ENCODE assay signal across 8 mouse cellular contexts in genomic region chr2:45184704-45185620, GRCm38 (mm10).
DNase-seq lines count a peak whose midpoint lies in the region; ATAC-seq and TF ChIP-seq lines count a peak whose summit lies in the region.

No protein-coding gene starts in this region.

- TF ChIP-seq POLR2A in lung, adult 2 months (IDR thresholded peaks at IDR 0.05; ENCODE audit: borderline replicate concordance, extremely low read depth, low read depth, low read length), result no peak

- H3K27ac ChIP-seq in forebrain, embryonic 11.5 days (ENCODE audit: low read depth, low read length), result peak overlapping the region; percentile 85
- no peak overlapping the region for H3K27ac ChIP-seq in intestine, embryonic 15.5 days
- H3K27ac ChIP-seq in neural tube, embryonic 14.5 days (ENCODE audit: low read depth, low read length), result no peak overlapping the region

- H3K9ac ChIP-seq in forebrain, embryonic 11.5 days (ENCODE audit: low read length), result peak overlapping the region; percentile 49
- H3K9ac ChIP-seq in intestine, embryonic 15.5 days, result no peak overlapping the region
- no peak overlapping the region for H3K9ac ChIP-seq in neural tube, embryonic 14.5 days (replicated peaks; ENCODE audit: low read depth, low read length)

- no peaks in the 10 kb centered on the region for H3K27me3 ChIP-seq in erythroblast, embryonic 14.5 days (ENCODE audit: control insufficient read depth)
- H3K27me3 ChIP-seq in forebrain, embryonic 11.5 days (ENCODE audit: control insufficient read depth, insufficient read depth, low read length), result no peaks in the 10 kb centered on the region
- H3K27me3 ChIP-seq in intestine, embryonic 15.5 days (replicated peaks), result no peaks in the 10 kb centered on the region
- H3K27me3 ChIP-seq in neural tube, embryonic 14.5 days (ENCODE audit: control insufficient read depth, insufficient read depth, low read length), result no peaks in the 10 kb centered on the region

- H3K36me3 ChIP-seq in erythroblast, embryonic 14.5 days (ENCODE audit: control insufficient read depth), result no peaks in the 10 kb centered on the region
- no peaks in the 10 kb centered on the region for H3K36me3 ChIP-seq in forebrain, embryonic 11.5 days (ENCODE audit: control insufficient read depth, insufficient read depth, low read length)
- no peaks in the 10 kb centered on the region for H3K36me3 ChIP-seq in intestine, embryonic 15.5 days
- no peaks in the 10 kb centered on the region for H3K36me3 ChIP-seq in neural tube, embryonic 14.5 days (ENCODE audit: control insufficient read depth, insufficient read depth, low read length)

- peaks cover 28% of the 10 kb centered on the region for H3K4me1 ChIP-seq in erythroblast, embryonic 14.5 days (ENCODE audit: control insufficient read depth)
- peaks cover 19% of the 10 kb centered on the region for H3K4me1 ChIP-seq in forebrain, embryonic 11.5 days (replicated peaks; ENCODE audit: control insufficient read depth, insufficient read depth, low read length)
- H3K4me1 ChIP-seq in intestine, embryonic 15.5 days (replicated peaks), result 0 out of 2 replicates have a peak, but pooled peaks cover 6% of the 10 kb centered on the region
- H3K4me1 ChIP-seq in lung, adult 2 months (ENCODE audit: control insufficient read depth, insufficient read depth, low read length), result peaks cover 2% of the 10 kb centered on the region; the same call in 1 of the 2 replicates
- peaks cover 10% of the 10 kb centered on the region; the same call in 1 of the 2 replicates for H3K4me1 ChIP-seq in neural tube, embryonic 14.5 days (ENCODE audit: control insufficient read depth, insufficient read depth, low read length)

- H3K9me3 ChIP-seq in erythroblast, embryonic 14.5 days (ENCODE audit: control insufficient read depth, low read length), result no peaks in the 10 kb centered on the region
- H3K9me3 ChIP-seq in forebrain, embryonic 11.5 days (ENCODE audit: control insufficient read depth, low read length), result no peaks in the 10 kb centered on the region
- H3K9me3 ChIP-seq in intestine, embryonic 15.5 days, result no peaks in the 10 kb centered on the region
- no peaks in the 10 kb centered on the region for H3K9me3 ChIP-seq in neural tube, embryonic 14.5 days (ENCODE audit: control insufficient read depth, low read length)

- DNase-seq in forebrain, embryonic 11.5 days (ENCODE audit: low spot score), result peak; percentile 64
- DNase-seq in lung, adult 2 months, result no peak
- DNase-seq in right cerebral cortex, postnatal 36 days (ENCODE audit: low spot score in 2 of 2), result no peak
- DNase-seq in thymus, postnatal 0 days (ENCODE audit: low spot score), result no peak

- peak overlapping the region; percentile 44 for H3K4me3 ChIP-seq in erythroblast, embryonic 14.5 days (replicated peaks)
- 0 out of 2 replicates have a peak overlapping the region, but pooled peaks have one; percentile 1 for H3K4me3 ChIP-seq in forebrain, embryonic 11.5 days (ENCODE audit: low read depth, low read length)
- no peak overlapping the region for H3K4me3 ChIP-seq in intestine, embryonic 15.5 days (replicated peaks)
- H3K4me3 ChIP-seq in lung, adult 2 months (replicated peaks; ENCODE audit: extremely low read depth, low read depth, low read length), result peak overlapping the region; percentile 36
- H3K4me3 ChIP-seq in neural tube, embryonic 14.5 days (ENCODE audit: low read depth, low read length), result no peak overlapping the region; the same call in 1 of the 2 replicates

- no peak for ATAC-seq in erythroblast, adult 5-6 weeks (replicated peaks; ENCODE audit: low FRiP score, poor library complexity, severe bottlenecking)
- peak; percentile 79 for ATAC-seq in forebrain, embryonic 11.5 days (replicated peaks; ENCODE audit: low FRiP score)
- peak; percentile 56; the same call in 1 of the 2 replicates for ATAC-seq in intestine, embryonic 15.5 days
- ATAC-seq in neural tube, embryonic 14.5 days (ENCODE audit: low read depth), result 0 out of 2 replicates have a peak, but pooled peaks have one; percentile 17

- TF ChIP-seq CTCF in lung, adult 2 months (IDR thresholded peaks at IDR 0.05; ENCODE audit: insufficient read depth, low read length), result no peak

- 8% methylated on average over 18 of the region's 18 CpGs for WGBS in forebrain, embryonic 11.5 days
- WGBS in intestine, embryonic 15.5 days, result 9% methylated on average over 18 of the region's 18 CpGs
- 14% methylated on average over 18 of the region's 18 CpGs for WGBS in lung, adult 2 months
- WGBS in neural tube, embryonic 14.5 days, result 5% methylated on average over 18 of the region's 18 CpGs

- H3K4me2 ChIP-seq in forebrain, embryonic 11.5 days (ENCODE audit: low read depth, low read length, severe bottlenecking), result peak overlapping the region; percentile 36
- H3K4me2 ChIP-seq in intestine, embryonic 15.5 days (replicated peaks), result peak overlapping the region; percentile 46
- H3K4me2 ChIP-seq in neural tube, embryonic 14.5 days (ENCODE audit: low read depth, low read length), result peak overlapping the region; percentile 15

Comparison
In these comparisons a context has a peak if more than half of its experiments do, and no peak if none do; other contexts are left out.
1. H3K4me3 ChIP-seq: peak in erythroblast, embryonic 14.5 days (single experiment), forebrain, embryonic 11.5 days (single experiment) and lung, adult 2 months (single experiment); none in intestine, embryonic 15.5 days (single experiment) and neural tube, embryonic 14.5 days (single experiment).
2. Peak in every context shown above with its lines, with median percentiles within 50 percentile points of each other: H3K4me2 ChIP-seq.